Mouse (Mus musculus) inflammation-experienced regulatory T-cells, adult 6 months (primary cell): ENCODE data around the gene Abhd11. TPM values are rescaled to one million over a fixed set of nuclear protein-coding genes. Genes with fewer than 3 reads are reported as not detected.
A peak's percentile ranks its signal among the peaks of the same experiment; 100 is the strongest.

Experiments used
- ATAC-seq: one replicate; pipeline ENCODE4 v1.8.0; 2017
- polyA plus RNA-seq, 3 experiments: library from polyadenylated mRNA; unstranded; fragments of 100-300 nt; shearing (Covaris generic); gene quantifications; one replicate each; pipeline ENCODE4 v1.2.1; 2017

The Abhd11 gene
- polyA plus RNA-seq, 3 experiments from 2014 or later: 26.7 to 80.0 (median 60.4) TPM

GRCm38 (mm10) chr5:134986298-134987268 is 22.4 kb upstream of the Abhd11 start:
- ATAC-seq: no peak

- ATAC-seq: no peak
Measured at GRCm38 (mm10) chr5:134989166-134989565, 19.8 kb upstream of the Abhd11 start.

- no peak for ATAC-seq
Measured at GRCm38 (mm10) chr5:134989741-134990140, 19.2 kb upstream of the Abhd11 start.

- ATAC-seq: no peak
Measured at GRCm38 (mm10) chr5:134992566-134992965, 16.4 kb upstream of the Abhd11 start.

GRCm38 (mm10) chr5:134998359-134998758 is 10.6 kb upstream of the Abhd11 start:
- ATAC-seq: no peak

- ATAC-seq: no peak
Measured at GRCm38 (mm10) chr5:134999797-135000196, 9.2 kb upstream of the Abhd11 start.

- no peak for ATAC-seq
Measured at GRCm38 (mm10) chr5:135000751-135001150, 8.2 kb upstream of the Abhd11 start.

GRCm38 (mm10) chr5:135001309-135001708 is 7.6 kb upstream of the Abhd11 start:
- ATAC-seq: no peak

- ATAC-seq: no peak
Measured at GRCm38 (mm10) chr5:135002151-135002550, 6.8 kb upstream of the Abhd11 start.

GRCm38 (mm10) chr5:135007802-135008571 is 965 bp upstream of the Abhd11 start:
- ATAC-seq: no peak

GRCm38 (mm10) chr5:135009590-135010319 is 803 bp downstream of the Abhd11 start:
- peak; percentile 52 for ATAC-seq

- ATAC-seq: no peak
Measured at GRCm38 (mm10) chr5:135010320-135010709, 1.4 kb downstream of the Abhd11 start.

GRCm38 (mm10) chr5:135010841-135011743 is 2.1 kb downstream of the Abhd11 start:
- ATAC-seq: no peak

- ATAC-seq: no peak
Measured at GRCm38 (mm10) chr5:135011809-135012613, 3.1 kb downstream of the Abhd11 start.

- ATAC-seq: no peak
Measured at GRCm38 (mm10) chr5:135012671-135013441, 3.9 kb downstream of the Abhd11 start.

- ATAC-seq: peak; percentile 73
Measured at GRCm38 (mm10) chr5:135015497-135015896, 6.5 kb downstream of the Abhd11 start.

- no peak for ATAC-seq
Measured at GRCm38 (mm10) chr5:135016224-135016759, 7.3 kb downstream of the Abhd11 start.

GRCm38 (mm10) chr5:135021814-135022213 is 12.9 kb downstream of the Abhd11 start:
- no peak for ATAC-seq

GRCm38 (mm10) chr5:135023344-135024173 is 14.6 kb downstream of the Abhd11 start, which contains the start of gene Stx1a:
TSS of gene Stx1a (plus strand) at chr5:135023482.
- peak; percentile 44 for ATAC-seq
